Mouse (Mus musculus): ENCODE data around the gene Wnt6.

DNA sequence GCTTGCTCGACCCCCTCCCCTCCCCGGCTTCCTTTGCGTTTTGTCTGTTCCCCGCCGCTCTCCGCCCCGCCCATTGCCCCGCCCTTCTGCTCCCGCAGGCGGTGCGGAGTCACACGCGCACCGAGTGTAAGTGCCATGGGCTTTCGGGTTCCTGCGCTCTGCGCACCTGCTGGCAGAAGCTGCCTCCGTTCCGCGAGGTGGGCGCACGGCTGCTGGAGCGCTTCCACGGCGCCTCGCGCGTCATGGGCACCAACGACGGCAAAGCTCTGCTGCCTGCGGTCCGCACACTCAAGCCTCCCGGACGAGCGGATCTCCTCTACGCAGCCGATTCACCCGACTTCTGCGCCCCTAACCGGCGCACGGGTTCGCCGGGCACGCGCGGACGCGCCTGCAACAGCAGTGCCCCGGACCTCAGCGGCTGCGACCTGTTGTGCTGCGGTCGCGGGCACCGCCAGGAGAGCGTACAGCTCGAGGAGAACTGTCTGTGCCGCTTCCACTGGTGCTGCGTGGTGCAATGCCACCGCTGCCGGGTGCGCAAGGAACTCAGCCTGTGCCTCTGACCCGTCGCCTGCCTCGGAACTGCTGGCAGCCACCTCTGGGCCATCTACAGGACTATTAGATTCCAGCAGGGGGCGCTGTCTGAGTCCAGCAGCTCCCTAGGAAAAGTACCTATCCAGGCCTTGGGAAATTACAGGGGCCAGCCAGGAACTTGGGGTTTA lies 12.5 kb downstream of the Wnt6 start:
- TF ChIP-seq POLR2A (IDR thresholded peaks at IDR 0.05; ENCODE audit: low read depth, low read length) (no peak), CTCF (conservative IDR thresholded peaks at IDR 0.05; ENCODE audit: insufficient read depth, insufficient read length, low read depth, low read length) (peak; percentile 51)

Measured in kidney, adult 2 months (tissue).